Mouse (Mus musculus): ENCODE measurements around the gene Lrch4.

Lrch4 gene

DNA sequence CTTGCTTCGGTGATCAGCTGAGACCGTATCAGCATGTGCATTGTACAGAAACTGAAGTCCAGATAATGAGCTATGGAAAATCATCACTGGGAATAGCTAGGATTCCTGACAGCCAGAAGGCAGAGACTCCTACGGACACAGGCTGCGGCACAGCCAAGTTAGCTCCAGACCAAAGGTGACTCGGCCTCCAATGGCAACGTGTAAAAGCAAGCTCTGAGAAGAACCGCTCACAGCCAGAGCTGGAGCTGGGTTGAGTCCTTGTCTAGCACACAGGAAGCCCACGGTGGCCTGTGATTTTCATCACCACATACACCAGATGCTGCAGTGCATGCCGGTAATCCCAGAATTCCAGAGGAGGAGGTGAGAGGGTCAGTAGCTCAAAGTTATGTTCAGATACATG, 61.6 kb downstream of the Lrch4 start:
- no peak for DNase-seq (ENCODE audit: low read depth, low spot score)

All from ES-CJ7 (cell line).